Mouse (Mus musculus) C2C12 (cell line): ENCODE measurements at regions not wholly inside any gene's neighbourhood (a gene's known extent, or its start where the extent isn't known, plus 50 kb on each side); places are given as distances from the start of the nearest gene placed in this dataset.

Source experiments
- CTCF ChIP-seq: IDR thresholded peaks from one replicate; pipeline ENCODE4 v1.5.1; 2011; ENCODE audit not compliant: control insufficient read depth, insufficient read depth, insufficient read length
- USF1 ChIP-seq: IDR thresholded peaks from one replicate; pipeline ENCODE4 v1.6.1; 2011; ENCODE audit warnings: low read depth, mild to moderate bottlenecking, control low read depth, moderate library complexity

DNA sequence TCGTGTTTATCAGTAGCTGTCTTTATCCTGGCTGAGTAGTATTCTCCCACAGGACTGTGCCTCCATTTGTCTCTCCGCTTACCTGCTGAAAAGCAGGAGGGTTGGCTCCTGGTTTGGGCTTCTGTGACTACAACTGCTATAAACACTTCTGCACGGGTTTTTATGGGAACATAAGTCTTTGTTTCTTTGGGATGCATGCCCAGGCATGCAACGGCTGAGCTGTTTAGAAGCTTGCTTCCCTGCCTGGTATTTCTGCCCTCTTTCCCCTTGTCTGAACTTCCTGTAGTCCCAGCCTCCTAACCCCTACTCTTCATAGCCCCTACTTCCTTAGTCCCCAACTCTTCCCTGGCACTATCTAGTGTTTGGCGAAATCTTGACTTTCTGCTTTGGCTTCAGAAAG is 139.6 kb upstream of the Gm26897 start:
- TF ChIP-seq CTCF (no peak), USF1 (no peak)
